Mouse (Mus musculus) retina, postnatal 1 day (tissue): ENCODE data around the gene Trir.
A peak's percentile ranks its signal among the peaks of the same experiment; 100 is the strongest.

Source experiments
- DNase-seq: peaks from one replicate; pipeline ENCODE4 v3.0.0-alpha.2; 2012

Gene Trir

GRCm38 (mm10) chr8:85037366-85037680, 10.7 kb downstream of the Trir start:
- no peak for DNase-seq

GRCm38 (mm10) chr8:85037681-85038531, 11.3 kb downstream of the Trir start:
- peak; percentile 37 for DNase-seq

- DNase-seq: no peak
Observed at GRCm38 (mm10) chr8:85043619-85044018, 17.0 kb downstream of the Trir start.

- DNase-seq: no peak
Observed at GRCm38 (mm10) chr8:85057367-85057766, 30.7 kb downstream of the Trir start.

- peak; percentile 94 for DNase-seq
Observed at GRCm38 (mm10) chr8:85059879-85060616, 33.4 kb downstream of the Trir start, which contains the start of gene Fbxw9. TSS of gene Fbxw9 (plus strand) at chr8:85060055.

GRCm38 (mm10) chr8:85062603-85063002, 36.0 kb downstream of the Trir start:
- DNase-seq: no peak

GRCm38 (mm10) chr8:85065213-85065612, 38.6 kb downstream of the Trir start:
- no peak for DNase-seq

- no peak for DNase-seq
Observed at GRCm38 (mm10) chr8:85067155-85067554, 40.5 kb downstream of the Trir start.

- no peak for DNase-seq
Observed at GRCm38 (mm10) chr8:85067982-85068381, 41.4 kb downstream of the Trir start, which contains the start of gene Gm5741. TSS of gene Gm5741 (minus strand) at chr8:85067982.

GRCm38 (mm10) chr8:85071041-85071440, 44.4 kb downstream of the Trir start:
- DNase-seq: no peak

GRCm38 (mm10) chr8:85071514-85072281, 45.1 kb downstream of the Trir start, which contains the start of gene Dhps:
TSS of gene Dhps (plus strand) at chr8:85071757.
- DNase-seq: peak; percentile 95

GRCm38 (mm10) chr8:85072364-85072929, 45.8 kb downstream of the Trir start:
- no peak for DNase-seq

GRCm38 (mm10) chr8:85073041-85073612, 46.5 kb downstream of the Trir start:
- no peak for DNase-seq

- DNase-seq: no peak
Observed at GRCm38 (mm10) chr8:85074167-85074566, 47.5 kb downstream of the Trir start.

GRCm38 (mm10) chr8:85074617-85075016, 48.0 kb downstream of the Trir start:
- DNase-seq: no peak

- peak; percentile 50 for DNase-seq
Observed at GRCm38 (mm10) chr8:85076001-85076400, 49.4 kb downstream of the Trir start.

GRCm38 (mm10) chr8:85076993-85077392, 50.4 kb downstream of the Trir start:
- peak; percentile 87 for DNase-seq
